Mouse (Mus musculus) cortical plate, adult 2 months (tissue): ENCODE measurements around the gene Mkrn1. TPM values are rescaled to one million over a fixed set of nuclear protein-coding genes. Genes with fewer than 3 reads are reported as not detected.
"Not testable (repeated sequence)": the region's sequence is repeated elsewhere in the genome, so short reads cannot be mapped to it uniquely, and the experiment has no call there.

ENCODE experiments used
- H3K27ac ChIP-seq: fragments of 200-500 bp; 2 replicates; pipeline ENCODE4 v1.5.1; 2012; ENCODE audit warnings: low read length, control low read depth, inconsistent platforms; ENCODE audit not compliant: insufficient read depth
- H3K4me1 ChIP-seq: fragments of 200-500 bp; 2 replicates; pipeline ENCODE4 v1.6.1; 2011; ENCODE audit warnings: low read length; ENCODE audit not compliant: control insufficient read depth, insufficient read depth
- H3K4me3 ChIP-seq: fragments of 200-500 bp; 2 replicates; pipeline ENCODE4 v1.5.1; 2011; ENCODE audit warnings: mild to moderate bottlenecking, low read length, control low read depth; ENCODE audit not compliant: insufficient read depth
- CTCF ChIP-seq: fragments of 200-500 bp; IDR thresholded peaks from 2 replicates; pipeline ENCODE4 v1.5.1; 2011; ENCODE audit warnings: mild to moderate bottlenecking, control low read depth, low read length; ENCODE audit not compliant: insufficient read depth; ENCODE audit errors: extremely low read depth
- POLR2A ChIP-seq: fragments of 200-500 bp; IDR thresholded peaks from 2 replicates; pipeline ENCODE4 v1.6.1; 2011; ENCODE audit warnings: mild to moderate bottlenecking, low read length, control low read depth; ENCODE audit not compliant: insufficient read depth; ENCODE audit errors: extremely low read depth
- polyA plus RNA-seq: library from polyadenylated mRNA; depleted of rRNA; stranded (reverse); fragments of >200 nt; gene quantifications from 2 replicates; pipeline ENCODE4 v1.2.3, GENCODE M21; 2012; rRNA removed

The Mkrn1 gene
- polyA plus RNA-seq, 1 experiment: 105 TPM

GRCm38 (mm10) chr6:39372042-39372441 lies 48.2 kb downstream of the Mkrn1 start:
- Histone ChIP-seq H3K27ac (no peak overlapping the region), H3K4me3 (no peak overlapping the region), H3K4me1 (peaks cover 5% of the 10 kb centered on the region)
- no peak for TF ChIP-seq CTCF
- TF ChIP-seq POLR2A: no peak

- Histone ChIP-seq H3K4me1 (peaks cover 2% of the 10 kb centered on the region; the same call in 1 of the 2 replicates), H3K4me3 (no peak overlapping the region), H3K27ac (no peak overlapping the region)
- TF ChIP-seq CTCF (no peak), POLR2A (no peak)
Observed at GRCm38 (mm10) chr6:39369631-39370030, 50.6 kb downstream of the Mkrn1 start.

DNA sequence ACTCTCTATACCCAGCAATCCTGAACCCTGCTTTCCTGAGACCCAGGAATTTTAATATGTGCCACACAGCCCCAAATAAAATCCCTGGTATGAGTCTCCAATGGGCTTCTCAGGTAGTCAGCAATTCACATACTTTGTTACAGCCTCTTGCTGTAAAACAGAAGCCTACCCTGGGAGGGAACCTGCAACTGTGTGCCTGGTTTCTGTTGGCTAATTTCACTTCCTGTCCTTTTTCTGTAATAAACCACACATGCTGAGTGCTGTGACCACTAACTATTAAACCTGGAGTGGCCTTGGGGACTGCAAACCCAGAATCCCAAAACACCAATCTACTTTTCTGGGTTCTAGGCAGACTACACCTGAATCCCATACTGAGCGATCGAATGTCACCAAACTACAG lies 57.6 kb downstream of the Mkrn1 start:
- TF ChIP-seq POLR2A (no peak), CTCF (no peak)
- no peaks in the 10 kb centered on the region for H3K4me1 ChIP-seq
- no peak overlapping the region for H3K27ac ChIP-seq
- H3K4me3 ChIP-seq: no peak overlapping the region

DNA sequence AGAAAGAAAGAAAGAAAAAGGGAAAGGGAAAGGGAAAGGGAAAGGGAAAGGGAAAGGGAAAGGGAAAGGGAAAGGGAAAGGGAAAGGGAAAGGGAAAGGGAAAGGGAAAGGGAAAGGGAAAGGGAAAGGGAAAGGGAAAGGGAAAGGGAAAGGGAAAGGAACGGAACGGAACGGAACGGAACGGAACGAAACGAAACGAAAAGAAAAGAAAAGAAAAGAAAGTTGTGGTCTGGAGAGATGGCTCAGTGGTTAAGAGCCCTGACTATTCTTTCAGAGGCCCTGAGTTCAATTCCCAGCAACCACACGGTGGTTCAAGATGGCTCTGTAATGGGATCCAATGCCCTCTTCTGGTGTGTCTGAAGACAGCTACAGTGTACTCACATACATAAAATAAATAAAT lies 61.1 kb downstream of the Mkrn1 start:
- not testable (repeated sequence) for H3K4me3 ChIP-seq, H3K4me1 ChIP-seq, H3K27ac ChIP-seq

DNA sequence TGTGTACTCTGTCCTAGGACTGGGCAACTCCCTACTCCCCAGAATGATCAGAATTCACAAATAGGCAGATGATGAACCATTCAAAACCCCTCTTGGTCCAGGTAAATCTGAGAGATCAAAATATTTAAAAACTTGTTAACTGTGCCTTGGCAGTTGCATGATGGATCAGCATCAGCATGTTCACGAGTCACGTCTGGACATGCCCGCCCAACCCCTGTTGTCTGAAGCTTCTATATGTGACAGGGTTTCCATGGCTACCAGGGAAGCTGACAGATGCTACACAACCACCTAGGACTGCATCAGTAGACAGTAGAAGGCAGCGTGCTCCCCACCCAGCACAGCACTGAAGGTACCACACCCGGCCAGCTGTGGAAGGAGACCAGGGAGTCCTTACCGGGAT lies 71.3 kb downstream of the Mkrn1 start:
- H3K27ac ChIP-seq: no peak overlapping the region
- H3K4me1 ChIP-seq: peaks cover 3% of the 10 kb centered on the region
- TF ChIP-seq CTCF (no peak), POLR2A (no peak)

GRCm38 (mm10) chr6:39347880-39348814 lies 72.1 kb downstream of the Mkrn1 start:
- Histone ChIP-seq H3K27ac (0 out of 2 replicates have a peak overlapping the region, but pooled peaks have one; percentile 30), H3K4me1 (peaks cover 3% of the 10 kb centered on the region)
- TF ChIP-seq POLR2A: no peak
- TF ChIP-seq CTCF: no peak

More for the DNA sequence above, 71.3 kb downstream of the Mkrn1 start:
- H3K4me3 ChIP-seq: no peak overlapping the region

More at GRCm38 (mm10) chr6:39347880-39348814, 72.1 kb downstream of the Mkrn1 start:
- no peak overlapping the region for H3K4me3 ChIP-seq

Other genes starting within 250 kb of the Mkrn1 start
- gene Kdm7a, start 213.7 kb downstream of the Mkrn1 start, polyA plus RNA-seq: 12.3 and 13.1 TPM in 2 replicates
- 32.7 and 36.3 TPM in 2 replicates for gene Slc37a3, start 42.8 kb downstream of the Mkrn1 start, polyA plus RNA-seq
- 0.08 TPM in 1 of 2 replicates, not detected in the other for gene Rab19, start 39.3 kb downstream of the Mkrn1 start, polyA plus RNA-seq
- 13.1 and 14.0 TPM in 2 replicates for gene Dennd2a, start 137.4 kb upstream of the Mkrn1 start, polyA plus RNA-seq
- gene Adck2, start 153.4 kb upstream of the Mkrn1 start, polyA plus RNA-seq: 26.2 and 26.4 TPM in 2 replicates
- 0.81 and 1.9 TPM in 2 replicates for gene Gm42420, start 165.3 kb upstream of the Mkrn1 start, polyA plus RNA-seq
- 239 and 266 TPM in 2 replicates for gene Ndufb2, start 172.1 kb upstream of the Mkrn1 start, polyA plus RNA-seq